Mouse (Mus musculus) myocyte (in vitro differentiated cells): ENCODE measurements around the gene Trim33.

Experiments used
- CEBPB ChIP-seq: IDR thresholded peaks from 2 replicates; pipeline ENCODE4 v1.6.1; 2011; ENCODE audit warnings: mild to moderate bottlenecking, moderate library complexity; ENCODE audit not compliant: poor library complexity, insufficient read depth, severe bottlenecking
- MAX ChIP-seq: IDR thresholded peaks from one replicate; pipeline ENCODE4 v1.6.1; 2011; ENCODE audit warnings: low read depth, mild to moderate bottlenecking, control low read depth
- POLR2A ChIP-seq: IDR thresholded peaks from one replicate; pipeline ENCODE4 v1.6.1; 2011; ENCODE audit warnings: low read depth, mild to moderate bottlenecking, control low read depth, moderate library complexity; ENCODE audit not compliant: insufficient read length
- POLR2AphosphoS2 ChIP-seq: IDR thresholded peaks from one replicate; pipeline ENCODE4 v1.6.1; 2011; ENCODE audit warnings: low read depth, control low read depth; ENCODE audit not compliant: insufficient read length
- REST ChIP-seq: IDR thresholded peaks from one replicate; pipeline ENCODE4 v1.6.1; 2011; ENCODE audit warnings: mild to moderate bottlenecking, control low read depth, moderate library complexity; ENCODE audit not compliant: insufficient read depth, insufficient read length
- TCF12 ChIP-seq: IDR thresholded peaks from one replicate; pipeline ENCODE4 v1.6.1; 2011; ENCODE audit warnings: mild to moderate bottlenecking, control low read depth; ENCODE audit not compliant: poor library complexity, insufficient read depth, severe bottlenecking

DNA sequence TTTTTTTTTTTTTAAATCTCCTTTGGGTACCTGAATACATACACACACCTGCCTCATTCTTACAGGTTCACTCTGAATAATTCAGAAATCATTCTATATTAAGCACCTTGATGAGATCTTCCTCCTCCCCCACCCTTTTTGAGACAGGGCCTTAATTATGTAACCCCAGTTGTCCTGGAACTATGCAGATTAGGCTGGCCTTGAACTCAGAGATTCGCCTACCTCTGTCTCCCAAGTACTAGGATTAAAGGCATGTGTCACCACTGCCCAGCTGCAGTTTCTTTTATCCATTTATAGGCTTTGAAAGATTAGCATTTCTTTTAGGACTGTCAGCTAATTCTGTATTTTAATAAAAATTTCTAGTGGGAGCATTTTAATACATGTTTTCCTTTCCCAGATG is 30.7 kb downstream of the Trim33 start:
- TF ChIP-seq POLR2A (no peak), TCF12 (no peak), POLR2AphosphoS2 (no peak), MAX (no peak), REST (no peak), CEBPB (no peak)
